Mouse (Mus musculus): ENCODE data around the gene Fbxo3. TPM values are rescaled to one million over a fixed set of nuclear protein-coding genes. Genes with fewer than 3 reads are reported as not detected.
"Not testable (repeated sequence)": the region's sequence is repeated elsewhere in the genome, so short reads cannot be mapped to it uniquely, and the experiment has no call there.

Gene Fbxo3
- polyA plus RNA-seq, 1 experiment, result 8.5 TPM

GRCm38 (mm10) chr2:104099946-104100345, 72.4 kb downstream of the Fbxo3 start:
- no peaks in the 10 kb centered on the region for H3K79me2 ChIP-seq (ENCODE audit: control insufficient read depth, insufficient read depth)
- no peaks in the 10 kb centered on the region for H3K27me3 ChIP-seq (ENCODE audit: control insufficient read depth, insufficient read depth, insufficient read length)
- no peak overlapping the region for H3ac ChIP-seq (ENCODE audit: control insufficient read depth, insufficient read length, low read depth)
- no peaks in the 10 kb centered on the region for H3K36me3 ChIP-seq (ENCODE audit: control insufficient read depth, insufficient read depth)
- TF ChIP-seq MYOD1 (IDR thresholded peaks at IDR 0.05; ENCODE audit: control insufficient read depth, insufficient read length, low read depth) (no peak), CTCF (IDR thresholded peaks at IDR 0.05; ENCODE audit: control insufficient read depth, insufficient read depth, insufficient read length) (no peak), MYOG (IDR thresholded peaks at IDR 0.05; ENCODE audit: control insufficient read depth, extremely low read depth, insufficient read length) (no peak), MAX (IDR thresholded peaks at IDR 0.05) (no peak), USF1 (IDR thresholded peaks at IDR 0.05; ENCODE audit: low read depth) (no peak), CEBPB (IDR thresholded peaks at IDR 0.05; ENCODE audit: low read depth) (no peak)
- H3K4me3 ChIP-seq (ENCODE audit: insufficient read depth, poor library complexity, severe bottlenecking), result no peak overlapping the region
- no peaks in the 10 kb centered on the region for H3K79me3 ChIP-seq (ENCODE audit: low read depth)

- no peaks in the 10 kb centered on the region for H3K27me3 ChIP-seq (ENCODE audit: control insufficient read depth, insufficient read depth, insufficient read length)
- H3K4me3 ChIP-seq (ENCODE audit: insufficient read depth, poor library complexity, severe bottlenecking), result no peak overlapping the region
- H3K79me3 ChIP-seq (ENCODE audit: low read depth), result no peaks in the 10 kb centered on the region
- no peaks in the 10 kb centered on the region for H3K79me2 ChIP-seq (ENCODE audit: control insufficient read depth, insufficient read depth)
- TF ChIP-seq FOSL1 (IDR thresholded peaks at IDR 0.05; ENCODE audit: insufficient read depth, low read length, poor library complexity, severe bottlenecking), result no peak
- no peak for TF ChIP-seq CTCF (IDR thresholded peaks at IDR 0.05; ENCODE audit: control insufficient read depth, insufficient read depth, insufficient read length)
- no peak for TF ChIP-seq USF1 (IDR thresholded peaks at IDR 0.05; ENCODE audit: low read depth)
- TF ChIP-seq MYOD1 (IDR thresholded peaks at IDR 0.05; ENCODE audit: control insufficient read depth, insufficient read length, low read depth), result no peak
- no peak for TF ChIP-seq CEBPB (IDR thresholded peaks at IDR 0.05; ENCODE audit: low read depth)
- TF ChIP-seq MYOG (IDR thresholded peaks at IDR 0.05; ENCODE audit: control insufficient read depth, extremely low read depth, insufficient read length), result no peak
- no peak for TF ChIP-seq MAX (IDR thresholded peaks at IDR 0.05)
- H3K36me3 ChIP-seq (ENCODE audit: control insufficient read depth, insufficient read depth), result no peaks in the 10 kb centered on the region
- no peak overlapping the region for H3ac ChIP-seq (ENCODE audit: control insufficient read depth, insufficient read length, low read depth)
These were observed 77.3 kb downstream of the Fbxo3 start for GRCm38 (mm10) chr2:104104800-104105199.

GRCm38 (mm10) chr2:104109021-104109420, 81.5 kb downstream of the Fbxo3 start:
- H3ac ChIP-seq (ENCODE audit: control insufficient read depth, insufficient read length, low read depth); H3K36me3 ChIP-seq (ENCODE audit: control insufficient read depth, insufficient read depth); H3K79me3 ChIP-seq (ENCODE audit: low read depth); H3K4me3 ChIP-seq (ENCODE audit: insufficient read depth, poor library complexity, severe bottlenecking); H3K79me2 ChIP-seq (ENCODE audit: control insufficient read depth, insufficient read depth); H3K27me3 ChIP-seq (ENCODE audit: control insufficient read depth, insufficient read depth, insufficient read length): not testable (repeated sequence)

- Histone ChIP-seq H3ac (ENCODE audit: control insufficient read depth, insufficient read length, low read depth) (no peak overlapping the region), H3K36me3 (ENCODE audit: control insufficient read depth, insufficient read depth) (no peaks in the 10 kb centered on the region), H3K27me3 (ENCODE audit: control insufficient read depth, insufficient read depth, insufficient read length) (no peaks in the 10 kb centered on the region), H3K79me2 (ENCODE audit: control insufficient read depth, insufficient read depth) (no peaks in the 10 kb centered on the region), H3K4me3 (ENCODE audit: insufficient read depth, poor library complexity, severe bottlenecking) (no peak overlapping the region), H3K79me3 (ENCODE audit: low read depth) (no peaks in the 10 kb centered on the region)
- no peak for TF ChIP-seq MYOG (IDR thresholded peaks at IDR 0.05; ENCODE audit: control insufficient read depth, extremely low read depth, insufficient read length)
- TF ChIP-seq MAX (IDR thresholded peaks at IDR 0.05), result no peak
- TF ChIP-seq CEBPB (IDR thresholded peaks at IDR 0.05; ENCODE audit: low read depth), result no peak
- TF ChIP-seq FOSL1 (IDR thresholded peaks at IDR 0.05; ENCODE audit: insufficient read depth, low read length, poor library complexity, severe bottlenecking), result no peak
- TF ChIP-seq USF1 (IDR thresholded peaks at IDR 0.05; ENCODE audit: low read depth), result no peak
- TF ChIP-seq CTCF (IDR thresholded peaks at IDR 0.05; ENCODE audit: control insufficient read depth, insufficient read depth, insufficient read length), result no peak
- no peak for TF ChIP-seq MYOD1 (IDR thresholded peaks at IDR 0.05; ENCODE audit: control insufficient read depth, insufficient read length, low read depth)
These were observed 82.0 kb downstream of the Fbxo3 start for GRCm38 (mm10) chr2:104109528-104109927.

- Histone ChIP-seq H3K79me2 (ENCODE audit: control insufficient read depth, insufficient read depth) (no peaks in the 10 kb centered on the region), H3K4me3 (ENCODE audit: insufficient read depth, poor library complexity, severe bottlenecking) (no peak overlapping the region), H3K36me3 (ENCODE audit: control insufficient read depth, insufficient read depth) (no peaks in the 10 kb centered on the region), H3K79me3 (ENCODE audit: low read depth) (no peaks in the 10 kb centered on the region), H3ac (ENCODE audit: control insufficient read depth, insufficient read length, low read depth) (no peak overlapping the region), H3K27me3 (ENCODE audit: control insufficient read depth, insufficient read depth, insufficient read length) (no peaks in the 10 kb centered on the region)
- TF ChIP-seq USF1 (IDR thresholded peaks at IDR 0.05; ENCODE audit: low read depth), result no peak
- no peak for TF ChIP-seq MAX (IDR thresholded peaks at IDR 0.05)
- TF ChIP-seq CEBPB (IDR thresholded peaks at IDR 0.05; ENCODE audit: low read depth), result no peak
- TF ChIP-seq FOSL1 (IDR thresholded peaks at IDR 0.05; ENCODE audit: insufficient read depth, low read length, poor library complexity, severe bottlenecking), result no peak
- no peak for TF ChIP-seq MYOG (IDR thresholded peaks at IDR 0.05; ENCODE audit: control insufficient read depth, extremely low read depth, insufficient read length)
- TF ChIP-seq CTCF (IDR thresholded peaks at IDR 0.05; ENCODE audit: control insufficient read depth, insufficient read depth, insufficient read length), result no peak
- no peak for TF ChIP-seq MYOD1 (IDR thresholded peaks at IDR 0.05; ENCODE audit: control insufficient read depth, insufficient read length, low read depth)
These were observed 82.5 kb downstream of the Fbxo3 start for GRCm38 (mm10) chr2:104110031-104110430.

- H3K79me3 ChIP-seq (ENCODE audit: low read depth); H3K27me3 ChIP-seq (ENCODE audit: control insufficient read depth, insufficient read depth, insufficient read length); H3K79me2 ChIP-seq (ENCODE audit: control insufficient read depth, insufficient read depth); H3K36me3 ChIP-seq (ENCODE audit: control insufficient read depth, insufficient read depth); H3K4me3 ChIP-seq (ENCODE audit: insufficient read depth, poor library complexity, severe bottlenecking); H3ac ChIP-seq (ENCODE audit: control insufficient read depth, insufficient read length, low read depth): not testable (repeated sequence)
These were observed 83.8 kb downstream of the Fbxo3 start for GRCm38 (mm10) chr2:104111170-104111797.

Other genes starting within 250 kb of the Fbxo3 start
- 161 TPM for gene Caprin1, start 230.1 kb upstream of the Fbxo3 start, polyA plus RNA-seq (2012; fragmentation: generic; extraction: Trizol)
- not detected for gene Lmo2, start 69.7 kb upstream of the Fbxo3 start, polyA plus RNA-seq (2012; fragmentation: generic; extraction: Trizol)
- gene 4931422A03Rik, start 640 bp downstream of the Fbxo3 start, polyA plus RNA-seq (2012; fragmentation: generic; extraction: Trizol), result 0.11 TPM
- gene Gm10912, start 38.1 kb downstream of the Fbxo3 start, polyA plus RNA-seq (2012; fragmentation: generic; extraction: Trizol), result not detected
- not detected for gene Gm10799, start 40.8 kb downstream of the Fbxo3 start, polyA plus RNA-seq (2012; fragmentation: generic; extraction: Trizol)
- gene Cd59b, start 42.1 kb downstream of the Fbxo3 start, polyA plus RNA-seq (2012; fragmentation: generic; extraction: Trizol), result not detected
- 2.2 TPM for gene Cd59a, start 68.1 kb downstream of the Fbxo3 start, polyA plus RNA-seq (2012; fragmentation: generic; extraction: Trizol)
- gene A930018P22Rik, start 95.0 kb downstream of the Fbxo3 start, polyA plus RNA-seq (2012; fragmentation: generic; extraction: Trizol), result 0.13 TPM

All from C2C12 (cell line).